Mouse (Mus musculus) gastrocnemius, postnatal 25 days (tissue): ENCODE results near the gene Ngfr. TPM values are rescaled to one million over a fixed set of nuclear protein-coding genes. Genes with fewer than 3 reads are reported as not detected.

ENCODE experiments used
- DNase-seq: peaks from one replicate; pipeline ENCODE4 v3.0.0; 2022
- total RNA-seq, 2 experiments: library from RNA; stranded (reverse); gene quantifications; 1 replicate in 1 of 2; 2 replicates in 1 of 2; pipeline ENCODE4 v1.2.3; 2021

Ngfr gene
- total RNA-seq, 2 experiments from 2014 or later = 0.43 to 0.61 TPM

DNA sequence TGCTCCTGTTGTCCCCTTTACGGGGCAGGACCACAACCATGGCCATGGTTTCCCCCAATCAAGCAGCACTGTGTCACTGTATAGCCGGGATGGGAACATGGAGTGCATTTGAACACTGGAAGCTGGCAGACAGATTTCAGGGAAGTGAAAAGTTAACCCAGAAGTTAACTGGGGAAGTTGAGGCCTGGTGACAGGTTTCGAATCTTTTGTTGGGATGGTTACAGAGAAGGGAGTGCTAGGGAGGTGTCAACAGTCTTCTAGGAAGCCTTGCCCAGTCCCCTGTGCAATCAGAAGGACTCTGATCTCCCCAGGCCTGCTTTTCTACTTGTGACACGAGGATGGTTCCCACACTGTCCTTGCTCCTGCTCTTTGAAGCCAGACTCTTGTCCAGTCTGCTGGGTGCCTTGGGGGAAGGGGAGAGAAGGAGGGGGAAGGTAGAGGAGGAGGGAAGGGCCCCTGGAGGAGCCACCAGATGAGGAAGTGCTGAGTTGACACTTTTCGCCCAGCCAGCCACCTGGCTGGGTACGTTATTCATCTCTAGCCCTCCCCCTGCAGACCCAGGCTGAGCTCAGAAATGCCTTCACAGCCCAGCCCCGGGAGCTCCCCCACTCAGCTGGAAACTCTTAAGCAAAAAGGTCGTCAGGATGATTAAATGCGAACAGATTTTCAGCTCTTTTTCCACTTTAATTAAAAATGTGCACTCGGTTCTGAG is 8.1 kb upstream of the Ngfr start:
- DNase-seq = no peak

DNA sequence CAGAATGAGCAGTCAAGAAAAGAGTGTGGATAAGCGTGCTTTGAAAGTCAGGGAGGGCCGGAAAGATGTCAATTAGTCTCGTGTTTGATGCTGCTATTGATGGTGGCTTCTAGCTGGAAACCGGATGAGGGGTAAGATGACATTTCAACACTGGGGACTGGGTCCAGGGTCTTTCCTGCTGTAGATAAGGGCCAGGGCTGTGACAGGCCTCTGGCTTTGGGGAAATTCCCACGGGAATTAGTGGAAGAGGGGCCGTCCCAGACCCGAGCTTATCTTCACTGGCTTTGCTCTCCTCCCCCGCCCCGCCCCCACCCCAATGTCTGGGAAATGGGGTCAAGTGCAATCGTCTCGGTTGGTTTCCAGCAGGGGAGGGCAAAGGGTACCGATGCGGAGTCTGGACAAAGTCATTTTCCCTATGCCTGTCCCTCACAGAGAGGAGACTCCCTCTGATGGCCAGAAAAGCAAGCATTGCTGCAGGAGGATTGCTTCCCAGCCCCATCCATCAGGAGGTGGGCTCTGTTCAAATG is 7.2 kb upstream of the Ngfr start:
- no peak for DNase-seq

DNA sequence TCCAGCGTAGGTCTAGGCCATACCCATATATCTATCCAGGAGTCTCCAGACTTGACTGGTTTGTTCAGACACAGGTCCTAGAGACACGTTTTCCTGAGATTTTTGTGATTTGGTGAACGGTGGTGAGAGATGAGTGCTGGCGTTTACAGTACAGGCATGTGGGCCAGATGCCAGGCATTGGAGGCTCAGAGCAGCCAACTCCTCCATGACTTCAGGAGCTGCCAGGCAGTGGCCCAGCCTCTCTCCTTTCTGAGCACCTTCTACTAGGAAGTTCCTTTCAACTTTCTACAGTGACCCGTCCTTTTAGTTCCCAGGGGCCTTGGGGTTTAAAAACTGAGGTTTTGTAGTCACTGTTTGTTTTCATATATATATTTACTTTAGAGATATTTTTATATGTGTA is 6.0 kb upstream of the Ngfr start:
- no peak for DNase-seq

DNA sequence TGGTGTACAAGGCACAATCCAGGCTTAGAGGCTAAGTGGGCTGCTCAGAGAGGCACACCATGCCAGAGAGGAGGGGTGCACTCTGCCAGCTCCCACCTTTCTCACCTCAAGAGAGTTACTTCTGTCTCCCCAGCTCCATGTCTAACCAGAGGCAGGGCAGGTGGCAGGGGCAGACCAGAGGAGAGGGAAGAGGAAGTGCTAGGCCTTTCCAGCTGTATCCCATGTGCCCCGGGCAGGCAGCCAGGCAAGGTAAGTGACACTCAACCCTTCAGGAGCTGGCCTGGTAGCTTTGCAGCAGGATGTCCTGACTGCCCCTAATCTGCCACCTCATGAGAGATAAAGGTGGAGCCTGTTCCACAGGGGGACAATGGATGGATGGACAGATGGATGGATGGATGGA is 5.2 kb upstream of the Ngfr start:
- DNase-seq = no peak

DNA sequence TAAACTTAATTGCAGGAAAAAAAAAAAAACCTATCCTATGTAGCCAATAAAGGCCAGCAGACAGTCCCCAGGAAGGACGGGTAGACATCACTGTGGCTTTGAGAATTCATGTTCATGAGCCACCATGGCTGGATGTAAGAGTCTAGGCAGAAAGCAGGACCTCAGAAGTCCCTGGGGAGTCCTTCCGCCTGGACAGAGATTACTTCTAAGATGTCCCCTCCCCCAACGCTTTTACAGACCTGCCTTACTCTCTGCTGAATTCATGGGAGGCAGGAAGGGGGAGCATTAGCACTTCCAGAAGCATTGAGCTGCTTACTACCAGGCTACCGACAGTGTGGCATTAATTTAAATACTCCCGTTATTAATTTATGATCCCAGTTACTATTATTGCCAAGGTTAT is 1.7 kb upstream of the Ngfr start:
- no peak for DNase-seq

DNA sequence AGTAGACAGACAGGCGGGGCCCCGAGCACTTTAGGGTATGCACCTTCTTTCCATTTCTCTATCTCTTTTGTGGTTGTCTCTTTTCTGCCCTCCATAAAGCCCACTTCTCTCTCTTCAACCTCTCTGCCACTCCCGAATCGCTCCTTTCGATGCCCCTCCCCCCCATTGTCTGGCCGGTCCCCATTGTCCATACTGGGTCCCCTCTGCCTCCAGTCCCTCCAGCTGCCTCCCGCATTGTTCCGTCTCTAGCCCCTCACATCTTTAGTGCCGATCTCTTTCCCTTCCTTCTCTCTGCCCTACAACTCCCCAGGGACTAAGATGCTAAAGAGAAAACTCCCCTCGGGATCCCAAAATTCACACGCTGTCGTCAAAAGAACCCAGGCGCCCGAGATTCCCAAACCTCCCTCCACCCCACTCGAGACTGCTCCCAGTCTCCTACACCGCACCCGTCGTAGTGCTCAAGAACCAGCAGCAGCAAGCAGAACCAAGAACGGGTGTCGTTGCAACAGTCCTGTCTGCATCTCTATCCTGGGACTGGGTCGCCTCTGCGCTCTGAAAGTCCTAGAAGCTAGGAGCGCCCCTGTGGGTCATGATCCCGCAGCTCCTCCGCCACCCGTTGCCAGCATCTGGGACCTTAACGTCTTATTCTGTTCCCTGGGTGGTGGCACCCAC is 648 bp downstream of the Ngfr start:
- no peak for DNase-seq

DNA sequence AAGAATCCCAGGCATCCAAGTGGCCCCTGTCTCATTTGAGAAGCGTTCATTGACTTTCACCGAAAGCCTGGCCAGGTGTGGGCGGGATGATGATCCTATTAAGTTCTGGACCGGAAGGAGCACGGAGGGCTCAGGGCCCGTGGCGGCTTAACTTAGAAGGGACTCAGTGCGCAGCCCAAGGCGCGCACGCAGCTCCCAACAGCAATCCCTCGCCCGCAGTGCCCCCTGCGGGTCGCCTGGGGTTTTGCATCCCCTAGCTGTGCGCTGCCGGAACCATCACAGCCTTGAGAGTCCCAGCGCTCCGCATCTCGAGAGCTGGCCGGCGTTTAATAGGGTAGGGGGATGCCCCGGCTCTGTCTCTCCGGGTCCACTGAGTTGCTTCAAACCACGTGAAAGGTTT is 1.4 kb downstream of the Ngfr start:
- DNase-seq = peak; percentile 71

DNA sequence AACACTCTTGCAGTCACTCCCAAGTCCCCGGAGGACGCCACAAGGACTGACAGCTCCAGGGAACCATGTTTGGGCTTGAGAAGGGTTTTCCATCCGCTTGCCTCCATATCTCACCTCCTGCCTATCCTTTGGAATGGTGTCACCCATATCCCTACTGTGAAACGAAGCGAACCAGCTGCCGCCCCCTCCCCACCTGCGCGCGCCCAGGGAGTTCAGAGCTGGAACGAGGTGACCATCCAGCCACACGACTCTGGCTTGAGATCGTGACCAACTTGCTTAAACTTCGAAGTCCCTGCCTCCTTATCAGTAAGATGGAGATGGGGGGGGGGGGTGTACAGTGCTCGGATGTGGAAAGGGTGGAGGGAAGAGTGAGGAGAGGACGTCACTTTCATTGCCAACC is 1.9 kb downstream of the Ngfr start:
- DNase-seq = no peak

DNA sequence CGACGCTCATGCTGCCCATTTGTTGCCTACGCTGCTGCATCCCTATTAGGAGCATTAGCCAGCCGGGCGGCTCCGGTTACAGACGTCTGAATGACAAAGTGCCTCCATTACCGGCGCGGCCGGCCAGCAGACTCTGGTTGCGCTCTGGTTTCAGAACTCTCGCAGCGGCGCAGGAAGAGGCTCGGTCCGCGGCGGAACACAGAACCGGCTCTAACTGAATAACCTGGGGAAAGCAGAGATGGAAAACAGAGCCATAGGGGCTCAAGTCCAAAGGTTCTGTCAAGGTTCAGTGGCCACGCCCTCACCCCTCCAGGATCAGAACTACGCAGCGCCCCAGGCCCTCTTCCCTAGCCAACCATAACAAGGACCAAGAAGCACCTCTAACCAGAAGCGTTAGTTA is 2.3 kb downstream of the Ngfr start:
- DNase-seq = no peak

DNA sequence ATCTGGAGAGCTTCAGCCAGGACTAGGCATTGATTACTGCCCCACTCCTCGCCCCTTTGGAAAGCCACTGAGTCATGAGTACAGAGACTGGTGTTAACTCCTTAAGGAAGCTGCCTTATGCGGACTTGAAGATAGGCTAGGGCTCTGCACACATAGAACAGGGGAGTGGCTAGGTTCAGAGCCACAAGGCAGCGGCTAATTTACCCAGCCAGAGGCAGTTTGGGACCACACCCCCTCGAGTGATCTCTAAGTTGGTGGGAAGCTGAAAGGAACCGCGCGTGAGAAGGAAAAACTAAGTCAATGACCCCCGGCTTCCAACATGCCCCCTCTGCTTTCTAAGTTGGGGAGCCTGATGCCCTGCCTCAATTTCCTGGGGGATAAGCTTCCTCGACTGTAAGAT is 2.9 kb downstream of the Ngfr start:
- DNase-seq = no peak

DNA sequence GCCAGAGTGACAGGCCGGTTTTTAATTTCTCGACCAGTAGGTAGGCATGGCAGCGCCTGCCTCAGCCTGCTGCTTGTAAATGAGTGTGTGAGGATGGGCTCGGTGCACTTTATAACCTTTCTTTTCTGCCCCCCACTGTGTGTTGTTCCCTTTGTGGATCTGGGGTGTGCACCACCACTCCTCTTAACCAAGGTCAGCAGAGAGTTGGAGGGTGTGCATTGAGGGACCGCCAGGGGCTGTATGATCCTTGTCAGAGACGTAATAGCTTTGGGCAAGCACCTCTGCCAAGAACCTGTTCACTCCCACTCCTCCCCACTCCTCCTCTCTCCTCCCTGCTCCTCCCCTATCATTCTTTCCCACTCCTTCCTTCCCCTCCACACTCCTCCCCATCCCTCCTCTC is 4.1 kb downstream of the Ngfr start:
- no peak for DNase-seq

DNA sequence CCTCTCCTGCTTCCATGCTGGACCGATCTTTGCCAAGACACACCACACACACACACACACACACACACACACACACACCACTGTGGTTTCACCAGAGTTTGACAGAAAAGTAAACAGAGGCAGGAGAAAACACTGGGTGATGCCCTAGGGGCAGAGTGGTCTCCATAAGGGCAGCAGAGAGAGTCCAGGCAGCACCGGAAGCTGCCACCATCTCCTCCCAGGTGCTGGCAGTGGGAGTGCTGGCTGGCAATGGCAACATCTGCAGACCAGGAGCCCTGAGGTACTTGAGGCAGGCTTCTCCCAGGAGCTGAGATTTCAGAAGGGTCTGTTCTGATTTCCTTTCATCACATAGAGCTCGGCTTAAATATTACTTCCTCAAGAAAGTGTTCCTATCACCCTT is 5.3 kb downstream of the Ngfr start:
- no peak for DNase-seq

DNA sequence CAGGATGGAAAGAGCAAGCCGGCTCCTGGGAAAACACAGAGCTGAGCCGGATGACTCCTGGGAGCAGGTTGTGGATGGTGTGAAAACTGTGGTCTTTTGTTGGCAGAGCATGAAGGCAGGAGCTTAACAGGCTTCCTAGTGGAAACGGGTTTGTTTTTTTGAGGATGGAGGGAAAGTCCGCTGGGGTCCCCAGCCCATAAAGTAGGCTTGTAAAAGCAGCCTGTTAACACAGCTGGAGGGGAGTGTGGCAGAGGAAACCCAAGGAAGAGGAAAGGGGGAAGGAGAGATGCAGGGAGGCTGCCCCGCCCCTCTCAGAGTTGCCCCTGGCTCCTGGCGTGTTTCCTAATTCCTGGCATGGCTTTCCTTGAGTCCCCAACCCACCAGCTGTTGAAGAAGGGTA is 8.1 kb downstream of the Ngfr start:
- DNase-seq = no peak

DNA sequence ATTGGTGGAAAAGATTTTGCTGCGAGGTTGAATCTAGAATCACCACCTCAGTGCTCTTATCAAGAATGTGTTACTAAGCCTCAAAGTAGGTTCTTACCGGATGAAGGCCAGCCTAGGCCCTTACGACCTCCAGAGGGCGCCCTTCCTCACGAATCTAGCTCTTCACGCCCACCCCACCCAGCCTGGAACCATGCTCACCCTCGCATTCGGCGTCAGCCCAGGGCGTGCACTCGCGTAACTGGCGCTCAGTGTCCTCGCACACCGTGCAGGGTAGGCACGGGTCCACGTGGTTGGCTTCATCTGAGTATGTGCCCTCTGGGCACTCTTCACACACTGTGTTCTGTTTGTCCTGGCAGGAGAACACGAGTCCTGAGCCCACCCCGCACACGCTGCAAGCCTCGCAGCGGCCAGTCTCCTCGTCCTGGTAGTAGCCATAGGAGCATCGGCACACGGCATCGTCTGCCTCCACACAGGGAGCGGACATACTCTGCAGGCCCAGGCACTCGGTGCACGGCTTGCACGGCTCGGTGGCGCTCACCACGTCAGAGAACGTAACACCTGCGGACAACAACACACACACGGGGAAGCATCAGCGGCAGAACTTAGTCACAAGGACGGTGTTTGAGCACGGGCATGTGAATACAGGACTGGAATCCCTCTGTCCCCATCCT is 9.6 kb downstream of the Ngfr start:
- no peak for DNase-seq

DNA sequence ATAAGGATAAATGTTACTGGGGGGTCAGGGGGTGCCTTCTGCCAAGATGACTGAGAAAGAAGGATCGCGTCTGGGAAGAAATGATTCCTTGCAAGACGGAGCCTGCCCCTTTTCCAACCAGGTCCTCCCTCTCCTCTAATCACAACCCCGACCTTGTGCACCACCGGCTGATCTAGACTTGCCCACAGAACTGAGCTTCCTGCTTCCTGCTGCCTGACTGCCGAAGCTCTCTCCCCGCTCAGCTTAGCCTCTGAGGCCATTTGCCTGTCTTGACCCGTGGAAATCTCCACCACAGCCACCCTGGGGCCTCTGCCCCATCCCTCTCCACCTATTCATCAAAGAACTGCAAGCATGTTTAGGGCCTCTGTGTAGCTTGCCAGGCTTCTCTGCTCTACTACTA is 11.2 kb downstream of the Ngfr start:
- no peak for DNase-seq

DNA sequence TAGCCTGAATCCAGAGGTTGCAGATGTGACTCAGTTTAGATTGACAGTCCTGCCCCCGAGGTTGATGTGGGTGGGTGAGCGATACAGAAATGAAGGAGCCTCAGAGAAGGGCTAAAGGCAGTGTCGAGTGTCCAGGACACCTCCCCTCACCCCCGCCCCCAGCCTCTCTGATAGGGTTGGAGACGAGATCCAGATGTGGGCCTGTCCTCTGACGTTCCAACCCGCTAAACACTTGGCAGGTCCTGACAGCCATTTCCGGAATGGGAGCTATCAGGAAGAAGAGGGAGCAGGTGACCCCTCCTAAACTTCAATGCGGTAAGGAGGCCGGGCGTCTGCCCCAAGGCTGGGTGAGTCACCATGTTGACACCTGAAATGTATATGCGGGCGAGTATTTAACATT is 11.7 kb downstream of the Ngfr start:
- DNase-seq = no peak

DNA sequence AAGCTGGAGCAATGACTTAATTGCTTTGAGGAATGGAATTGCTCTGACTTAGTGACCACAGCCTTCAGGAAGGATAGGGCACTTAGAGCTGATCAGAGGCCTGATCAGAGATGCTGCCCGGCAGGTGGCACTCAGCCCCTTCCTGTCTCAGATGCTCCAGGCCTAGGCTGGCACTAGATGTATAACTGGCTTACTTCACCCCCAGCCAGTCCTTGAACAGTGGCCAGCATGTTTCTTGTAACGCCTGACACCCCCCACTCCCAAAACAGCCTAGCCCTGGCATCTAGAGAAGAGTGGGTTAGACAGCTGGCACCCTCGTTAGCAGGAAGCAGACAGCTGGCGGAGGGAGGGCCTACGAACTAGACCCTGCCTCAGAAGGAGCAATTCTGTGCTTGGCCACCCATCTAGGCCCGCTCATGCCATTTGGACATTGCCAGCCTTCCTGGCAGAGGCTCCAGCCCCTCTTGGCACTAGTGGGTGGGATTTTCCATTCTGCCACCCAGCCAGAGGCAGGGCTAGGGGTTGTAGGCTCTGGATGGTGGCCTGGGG is 12.7 kb downstream of the Ngfr start:
- DNase-seq = no peak

DNA sequence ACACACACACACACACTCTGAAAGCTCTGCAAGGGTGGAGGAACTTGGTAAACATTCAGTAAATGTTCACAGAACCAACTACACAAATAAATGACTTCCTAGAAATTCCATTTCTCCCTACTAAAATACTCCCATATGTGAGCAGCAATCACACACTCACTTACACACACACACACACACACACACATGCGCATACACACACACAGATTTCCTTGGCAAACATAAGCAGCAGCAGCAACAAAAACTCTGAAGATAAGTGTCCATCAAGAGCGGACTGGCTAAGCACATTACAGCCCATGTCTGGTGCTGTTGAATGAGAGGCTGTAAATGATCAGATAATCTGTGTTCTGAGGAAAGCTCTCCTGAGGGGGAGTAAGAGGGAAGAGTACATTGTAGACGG is 15.3 kb downstream of the Ngfr start:
- DNase-seq = no peak

DNA sequence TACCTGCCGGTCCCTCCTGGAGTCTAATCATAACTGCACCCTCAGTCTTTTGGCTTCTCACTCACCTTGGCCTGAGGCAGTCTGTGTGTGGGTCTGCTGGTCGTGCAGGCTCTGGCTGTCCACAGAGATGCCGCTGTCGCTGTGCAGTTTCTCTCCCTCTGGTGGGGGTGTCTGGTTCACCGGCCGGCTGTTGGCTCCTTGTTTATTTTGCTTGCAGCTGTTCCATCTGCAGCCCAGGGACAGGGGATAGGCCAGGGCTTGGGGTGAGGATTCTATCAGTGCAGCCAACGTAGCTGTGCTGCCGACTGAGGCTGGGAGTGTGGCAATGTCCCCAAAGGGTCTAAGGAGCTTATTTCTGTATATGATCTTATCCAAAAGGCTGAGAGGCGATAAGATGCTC is 15.8 kb downstream of the Ngfr start:
- peak; percentile 46 for DNase-seq

DNA sequence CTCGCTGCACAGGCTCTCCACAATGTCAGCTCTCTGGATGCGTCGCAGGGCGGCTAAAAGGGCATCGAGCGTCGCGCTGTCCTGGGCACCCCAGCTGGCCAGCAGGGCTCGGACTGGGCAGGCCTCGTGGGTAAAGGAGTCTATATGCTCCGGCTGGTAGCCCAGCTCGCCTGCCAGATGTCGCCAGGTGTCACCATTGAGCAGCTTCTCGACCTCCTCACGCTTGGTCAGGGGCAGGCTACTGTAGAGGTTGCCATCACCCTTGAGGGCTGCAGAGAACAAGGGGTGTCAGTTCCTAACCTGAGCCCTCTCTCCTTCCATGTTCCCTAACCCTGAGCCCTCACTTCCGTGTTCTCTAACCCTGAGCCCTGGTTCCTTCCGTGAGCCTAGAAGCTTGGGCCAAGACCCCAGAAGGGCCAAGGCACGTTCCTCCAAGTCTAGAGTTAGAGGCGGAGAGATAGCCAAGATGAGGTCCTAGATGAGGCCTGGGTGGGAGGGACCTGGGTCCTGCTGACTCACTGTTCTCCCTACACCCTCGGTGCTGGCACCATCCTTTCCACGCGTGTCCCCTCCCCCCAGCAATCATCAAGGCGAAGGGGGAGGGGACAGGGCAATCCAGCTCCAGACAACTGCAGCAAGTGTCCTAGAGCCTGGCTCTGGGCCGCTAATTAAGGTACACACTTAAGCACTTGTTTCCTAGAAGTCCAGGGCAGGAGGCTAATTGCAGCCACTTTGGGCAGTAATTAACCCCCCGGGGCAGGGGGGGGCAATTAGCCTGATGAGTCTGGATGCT is 16.5 kb downstream of the Ngfr start:
- DNase-seq = no peak

DNA sequence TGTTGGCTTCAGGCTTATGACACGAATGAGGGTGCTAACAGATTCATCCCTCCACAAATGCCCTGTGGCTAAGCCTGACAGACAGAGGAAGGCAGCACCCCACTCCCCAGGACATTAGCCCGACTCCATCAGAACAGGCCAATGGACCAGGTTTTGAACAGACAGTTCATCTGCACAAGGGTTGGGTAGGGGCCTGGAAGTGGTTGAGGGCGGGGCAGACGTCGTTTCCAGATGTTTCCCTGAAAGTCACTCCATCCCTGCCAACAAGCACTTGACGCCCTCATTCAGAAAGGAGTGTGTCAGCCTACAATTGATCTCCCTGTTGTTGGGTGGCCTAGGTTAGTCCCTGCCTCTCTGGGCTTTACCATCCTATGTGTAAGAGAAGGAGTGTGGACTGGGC is 17.6 kb downstream of the Ngfr start:
- no peak for DNase-seq

DNA sequence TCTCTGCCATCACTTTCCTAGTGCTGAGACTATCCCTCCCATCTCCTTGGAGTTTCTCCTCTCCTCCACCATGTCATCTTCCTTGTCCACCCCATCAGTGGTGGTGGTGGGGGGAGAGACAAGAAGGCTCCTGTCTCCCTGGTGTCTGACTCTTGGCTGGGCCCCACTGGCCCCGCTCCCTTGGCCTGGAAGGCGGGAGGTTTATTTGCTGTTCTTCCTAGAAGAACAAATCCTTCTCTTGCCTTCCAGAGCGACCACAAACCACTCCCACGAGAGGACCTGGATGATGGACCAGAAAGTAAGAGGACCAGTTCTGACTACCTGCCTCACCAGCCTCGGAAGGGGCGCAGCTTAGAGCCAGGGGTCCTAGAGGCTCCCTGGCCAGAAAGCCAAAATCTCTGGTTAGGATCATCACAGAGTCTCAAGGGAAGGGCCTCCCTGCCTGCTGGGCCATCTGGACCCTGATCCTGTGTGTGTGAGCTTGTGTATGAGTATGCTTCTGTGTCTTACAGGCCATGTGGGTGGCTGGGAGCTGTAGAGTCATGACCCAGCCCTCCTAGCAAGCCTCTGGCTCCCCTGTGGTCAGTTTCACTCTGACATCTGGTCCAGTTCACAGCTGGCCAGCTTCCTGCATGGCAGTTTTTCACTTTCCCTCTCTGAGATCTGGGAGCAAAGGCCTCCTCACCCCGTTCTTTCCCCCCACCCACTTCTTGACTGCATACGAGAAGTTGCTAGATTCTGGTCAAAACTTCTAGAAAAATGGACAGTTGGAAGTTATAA is 19.4 kb downstream of the Ngfr start:
- peak; percentile 60 for DNase-seq
